Mouse (Mus musculus): ENCODE data around the gene Slc35f3. TPM values are rescaled to one million over a fixed set of nuclear protein-coding genes. Genes with fewer than 3 reads are reported as not detected.
A peak's percentile ranks its signal among the peaks of the same experiment; 100 is the strongest.

Gene Slc35f3
- polyA plus RNA-seq (2012; rRNA removed) = 0.35 and 0.91 TPM in 2 replicates

GRCm38 (mm10) chr8:126298296-126299093, at the start of gene Slc35f3:
Slc35f3 (plus strand) TSS chr8:126298558.
- 3% methylated on average over 71 of the region's 72 CpGs for WGBS
- peak within 1 kb of the TSS; percentile 13 for H3K4me3 ChIP-seq (replicated peaks; ENCODE audit: extremely low read depth, low read depth, low read length)
- peak; percentile 7 for DNase-seq
- no peaks in the 10 kb centered on the region for H3K4me1 ChIP-seq (ENCODE audit: control insufficient read depth, insufficient read depth, low read length)
- TF ChIP-seq POLR2A (IDR thresholded peaks at IDR 0.05; ENCODE audit: borderline replicate concordance, extremely low read depth, low read depth, low read length) (no peak), CTCF (IDR thresholded peaks at IDR 0.05; ENCODE audit: insufficient read depth, low read length) (no peak)

DNA sequence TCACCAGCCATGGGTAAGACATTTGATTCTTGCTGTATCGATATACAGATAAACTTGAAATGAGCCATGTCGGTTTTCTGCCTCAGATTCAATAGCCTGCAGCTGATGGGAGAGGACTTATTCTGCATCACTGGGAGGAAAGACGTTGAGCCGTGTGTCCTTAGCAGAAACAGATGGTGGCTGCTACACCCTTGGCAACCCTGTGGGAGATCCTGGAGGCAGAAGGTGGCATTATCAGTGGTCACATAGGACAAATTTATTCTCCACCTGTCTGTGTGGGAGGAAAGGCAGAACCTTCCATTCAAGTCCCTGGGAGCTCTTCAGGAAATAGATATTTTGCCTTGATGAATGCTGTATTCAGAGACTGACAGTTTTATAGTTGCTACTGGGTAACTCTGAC, 47.9 kb upstream of the Slc35f3 start:
- TF ChIP-seq POLR2A (IDR thresholded peaks at IDR 0.05; ENCODE audit: borderline replicate concordance, extremely low read depth, low read depth, low read length) (no peak), CTCF (IDR thresholded peaks at IDR 0.05; ENCODE audit: insufficient read depth, low read length) (no peak)
- DNase-seq = no peak
- Histone ChIP-seq H3K4me3 (replicated peaks; ENCODE audit: extremely low read depth, low read depth, low read length) (no peak overlapping the region), H3K4me1 (ENCODE audit: control insufficient read depth, insufficient read depth, low read length) (no peaks in the 10 kb centered on the region)
- WGBS = 80% methylated on average over 4 of the region's 4 CpGs

GRCm38 (mm10) chr8:126256585-126257391, 41.6 kb upstream of the Slc35f3 start:
- H3K4me3 ChIP-seq (replicated peaks; ENCODE audit: extremely low read depth, low read depth, low read length) = no peak overlapping the region
- 49% methylated on average over 9 of the region's 9 CpGs for WGBS
- no peak for DNase-seq
- no peaks in the 10 kb centered on the region for H3K4me1 ChIP-seq (ENCODE audit: control insufficient read depth, insufficient read depth, low read length)
- no peak for TF ChIP-seq CTCF (IDR thresholded peaks at IDR 0.05; ENCODE audit: insufficient read depth, low read length)

DNA sequence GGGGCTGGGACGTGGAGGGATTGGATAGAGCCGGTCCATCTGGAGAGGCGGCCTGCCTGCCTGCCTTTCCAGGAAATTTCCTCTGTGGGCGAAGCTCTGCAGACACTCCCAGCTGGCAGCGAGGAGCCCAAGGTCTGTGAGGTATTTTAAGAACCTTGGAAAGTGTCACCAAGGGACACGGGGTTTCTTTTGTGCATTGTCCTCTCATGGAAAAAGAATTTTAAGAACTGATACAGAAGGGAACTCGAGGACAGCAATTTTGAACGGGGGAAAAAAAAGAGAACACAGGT, 41.0 kb upstream of the Slc35f3 start:
- no peak for DNase-seq
- Histone ChIP-seq H3K4me3 (replicated peaks; ENCODE audit: extremely low read depth, low read depth, low read length) (no peak overlapping the region), H3K4me1 (ENCODE audit: control insufficient read depth, insufficient read depth, low read length) (no peaks in the 10 kb centered on the region)
- TF ChIP-seq POLR2A (IDR thresholded peaks at IDR 0.05; ENCODE audit: borderline replicate concordance, extremely low read depth, low read depth, low read length) (no peak), CTCF (IDR thresholded peaks at IDR 0.05; ENCODE audit: insufficient read depth, low read length) (no peak)
- WGBS = 54% methylated on average over 8 of the region's 8 CpGs

DNA sequence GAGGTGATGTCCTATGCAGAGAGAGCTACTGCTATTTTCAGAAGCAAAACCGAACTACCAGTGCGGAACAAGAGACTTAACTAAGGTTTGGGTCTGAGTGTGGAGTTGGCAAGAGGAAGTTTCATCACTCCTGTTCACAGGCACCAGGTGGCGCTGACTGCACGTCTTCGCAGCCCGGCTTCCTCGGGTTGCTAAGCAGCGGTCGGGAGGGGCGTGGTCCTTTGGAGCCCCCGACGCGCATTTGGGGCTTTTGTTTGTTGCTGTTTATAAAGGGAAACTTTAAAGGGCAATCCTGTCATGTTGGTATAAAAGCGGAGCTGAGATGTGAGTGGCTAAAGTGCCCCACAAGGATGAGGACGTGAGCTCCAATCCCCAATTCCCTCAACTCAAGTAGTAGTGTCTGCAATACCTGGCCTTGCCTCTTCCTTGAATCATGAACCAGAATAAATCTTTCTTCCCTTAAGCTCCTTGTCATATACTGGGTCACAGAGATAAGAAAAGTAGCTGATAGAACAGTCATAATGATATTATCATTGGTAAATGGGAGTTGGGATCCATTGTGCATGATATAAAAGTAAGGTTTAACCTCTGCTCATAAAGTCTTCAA, 40.1 kb upstream of the Slc35f3 start:
- no peak for TF ChIP-seq POLR2A (IDR thresholded peaks at IDR 0.05; ENCODE audit: borderline replicate concordance, extremely low read depth, low read depth, low read length)
- peak; percentile 58; the same call in 1 of the 2 replicates for TF ChIP-seq CTCF (IDR thresholded peaks at IDR 0.05; ENCODE audit: insufficient read depth, low read length)
- Histone ChIP-seq H3K4me1 (ENCODE audit: control insufficient read depth, insufficient read depth, low read length) (no peaks in the 10 kb centered on the region), H3K4me3 (replicated peaks; ENCODE audit: extremely low read depth, low read depth, low read length) (no peak overlapping the region)
- DNase-seq = peak; percentile 42
- WGBS = 5% methylated on average over 15 of the region's 15 CpGs

- no peak for TF ChIP-seq CTCF (IDR thresholded peaks at IDR 0.05; ENCODE audit: insufficient read depth, low read length)
- TF ChIP-seq POLR2A (IDR thresholded peaks at IDR 0.05; ENCODE audit: borderline replicate concordance, extremely low read depth, low read depth, low read length) = no peak
- DNase-seq = no peak
- 45% methylated on average over 1 of the region's 1 CpGs for WGBS
- H3K4me3 ChIP-seq (replicated peaks; ENCODE audit: extremely low read depth, low read depth, low read length) = no peak overlapping the region
- no peaks in the 10 kb centered on the region for H3K4me1 ChIP-seq (ENCODE audit: control insufficient read depth, insufficient read depth, low read length)
These were observed 33.2 kb upstream of the Slc35f3 start for GRCm38 (mm10) chr8:126265186-126265585.

DNA sequence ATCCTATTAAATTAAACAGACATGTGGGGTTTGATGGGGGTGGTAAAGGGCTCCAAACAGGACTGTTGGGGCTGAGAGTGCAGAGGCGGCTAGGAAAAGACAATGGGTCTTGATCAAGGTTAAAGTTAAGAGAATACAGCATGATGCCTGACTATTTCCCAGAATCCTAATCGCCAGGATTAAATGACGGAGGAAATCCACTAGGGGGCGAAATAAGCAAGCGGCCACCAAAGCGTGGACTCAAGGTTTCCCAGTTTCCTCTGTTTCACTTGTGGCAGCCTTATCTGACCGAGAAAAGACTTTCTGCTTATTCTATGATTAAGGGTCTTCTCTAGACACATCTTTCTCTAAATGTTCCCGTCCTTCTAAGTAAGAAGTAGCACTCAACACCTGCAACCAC, 31.2 kb upstream of the Slc35f3 start:
- WGBS = 19% methylated on average over 8 of the region's 8 CpGs
- Histone ChIP-seq H3K4me1 (ENCODE audit: control insufficient read depth, insufficient read depth, low read length) (no peaks in the 10 kb centered on the region), H3K4me3 (replicated peaks; ENCODE audit: extremely low read depth, low read depth, low read length) (no peak overlapping the region)
- DNase-seq = no peak
- TF ChIP-seq CTCF (IDR thresholded peaks at IDR 0.05; ENCODE audit: insufficient read depth, low read length) = peak; percentile 33; the same call in 1 of the 2 replicates
- no peak for TF ChIP-seq POLR2A (IDR thresholded peaks at IDR 0.05; ENCODE audit: borderline replicate concordance, extremely low read depth, low read depth, low read length)

DNA sequence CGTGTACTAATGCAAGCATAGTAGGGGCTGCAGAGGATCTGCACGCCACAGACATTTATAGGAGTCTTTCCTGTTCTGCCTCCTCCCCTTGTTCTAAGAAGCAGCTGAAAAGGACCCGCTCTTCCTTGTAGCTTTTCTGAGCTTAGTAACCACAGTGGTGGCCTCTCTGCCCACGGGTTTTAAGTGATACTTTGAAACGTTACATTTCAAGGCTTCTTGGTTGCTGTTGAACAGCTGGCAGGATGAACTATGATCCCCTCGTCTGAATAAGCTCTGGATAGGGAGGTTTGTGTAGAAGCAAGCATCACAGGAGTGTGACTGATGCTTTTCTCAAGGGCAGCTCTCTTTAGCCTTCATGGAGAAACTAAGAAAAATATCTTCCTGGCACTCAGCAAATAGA, 28.6 kb upstream of the Slc35f3 start:
- TF ChIP-seq POLR2A (IDR thresholded peaks at IDR 0.05; ENCODE audit: borderline replicate concordance, extremely low read depth, low read depth, low read length) (no peak), CTCF (IDR thresholded peaks at IDR 0.05; ENCODE audit: insufficient read depth, low read length) (no peak)
- DNase-seq = no peak
- H3K4me3 ChIP-seq (replicated peaks; ENCODE audit: extremely low read depth, low read depth, low read length) = no peak overlapping the region
- WGBS = 39% methylated on average over 6 of the region's 6 CpGs
- H3K4me1 ChIP-seq (ENCODE audit: control insufficient read depth, insufficient read depth, low read length) = no peaks in the 10 kb centered on the region

- no peak for DNase-seq
- TF ChIP-seq POLR2A (IDR thresholded peaks at IDR 0.05; ENCODE audit: borderline replicate concordance, extremely low read depth, low read depth, low read length) (no peak), CTCF (IDR thresholded peaks at IDR 0.05; ENCODE audit: insufficient read depth, low read length) (no peak)
- Histone ChIP-seq H3K4me3 (replicated peaks; ENCODE audit: extremely low read depth, low read depth, low read length) (no peak overlapping the region), H3K4me1 (ENCODE audit: control insufficient read depth, insufficient read depth, low read length) (no peaks in the 10 kb centered on the region)
- 88% methylated on average over 2 of the region's 2 CpGs for WGBS
These were observed 25.9 kb upstream of the Slc35f3 start for GRCm38 (mm10) chr8:126272445-126272844.
